Mouse (Mus musculus): ENCODE measurements around the gene Lmtk3. TPM values are rescaled to one million over a fixed set of nuclear protein-coding genes. Genes with fewer than 3 reads are reported as not detected.

Lmtk3 gene
- polyA plus RNA-seq, 1 experiment from 2014 or later, result 0.08 TPM

GRCm38 (mm10) chr7:45826631-45827030 is 43.1 kb downstream of the Lmtk3 start:
- Histone ChIP-seq H3K27me3 (replicated peaks; ENCODE audit: control insufficient read depth, insufficient read depth, low read length) (peaks cover 5% of the 10 kb centered on the region; the same call in 1 of the 2 replicates), H3K4me2 (replicated peaks; ENCODE audit: low read depth) (no peak overlapping the region), H3K9ac (ENCODE audit: low read depth, low read length) (no peak overlapping the region), H3K4me1 (replicated peaks; ENCODE audit: control insufficient read depth, insufficient read depth, low read length) (no peaks in the 10 kb centered on the region), H3K4me3 (ENCODE audit: low read depth, low read length) (no peak overlapping the region), H3K9me3 (ENCODE audit: control insufficient read depth) (no peaks in the 10 kb centered on the region), H3K27ac (ENCODE audit: low read depth, low read length) (no peak overlapping the region), H3K36me3 (ENCODE audit: control insufficient read depth, insufficient read depth) (peaks cover 42% of the 10 kb centered on the region)
- 90% methylated on average over 7 of the region's 7 CpGs for WGBS
- no peak for ATAC-seq
- TF ChIP-seq CTCF (IDR thresholded peaks at IDR 0.05; ENCODE audit: low read depth), result no peak

- H3K4me3 ChIP-seq (ENCODE audit: low read depth, low read length), result peak within 1 kb of the TSS; percentile 93
- no peak within 1 kb of the TSS; the same call in 1 of the 2 replicates for H3K27ac ChIP-seq (ENCODE audit: low read depth, low read length)
- peaks cover 35% of the 10 kb centered on the region for H3K36me3 ChIP-seq (ENCODE audit: control insufficient read depth, insufficient read depth)
- TF ChIP-seq CTCF (IDR thresholded peaks at IDR 0.05; ENCODE audit: low read depth), result peak; percentile 21; the same call in 1 of the 2 replicates
- peak within 1 kb of the TSS; percentile 57 for H3K9ac ChIP-seq (ENCODE audit: low read depth, low read length)
- peak; percentile 81 for ATAC-seq
- H3K9me3 ChIP-seq (ENCODE audit: control insufficient read depth), result no peaks in the 10 kb centered on the region
- H3K27me3 ChIP-seq (replicated peaks; ENCODE audit: control insufficient read depth, insufficient read depth, low read length), result peaks cover 37% of the 10 kb centered on the region
- under 1% methylated on average over 35 of the region's 35 CpGs for WGBS
- peak within 1 kb of the TSS; percentile 88 for H3K4me2 ChIP-seq (replicated peaks; ENCODE audit: low read depth)
- H3K4me1 ChIP-seq (replicated peaks; ENCODE audit: control insufficient read depth, insufficient read depth, low read length), result no peaks in the 10 kb centered on the region; the same call in 1 of the 2 replicates
Measured at GRCm38 (mm10) chr7:45830427-45831127, 47.0 kb downstream of the Lmtk3 start, which contains the start of gene Grwd1. TSS of gene Grwd1 (minus strand) at chr7:45830944.

GRCm38 (mm10) chr7:45831128-45831525 is 47.6 kb downstream of the Lmtk3 start:
- H3K36me3 ChIP-seq (ENCODE audit: control insufficient read depth, insufficient read depth), result peaks cover 29% of the 10 kb centered on the region
- H3K9me3 ChIP-seq (ENCODE audit: control insufficient read depth), result no peaks in the 10 kb centered on the region
- no peaks in the 10 kb centered on the region; the same call in 1 of the 2 replicates for H3K4me1 ChIP-seq (replicated peaks; ENCODE audit: control insufficient read depth, insufficient read depth, low read length)
- no peak for TF ChIP-seq CTCF (IDR thresholded peaks at IDR 0.05; ENCODE audit: low read depth)
- H3K4me3 ChIP-seq (ENCODE audit: low read depth, low read length), result peak overlapping the region; percentile 93
- WGBS, result 19% methylated on average over 5 of the region's 5 CpGs
- peak; percentile 11; the same call in 1 of the 2 replicates for ATAC-seq
- H3K27ac ChIP-seq (ENCODE audit: low read depth, low read length), result no peak overlapping the region
- no peak overlapping the region for H3K9ac ChIP-seq (ENCODE audit: low read depth, low read length)
- peak overlapping the region; percentile 88 for H3K4me2 ChIP-seq (replicated peaks; ENCODE audit: low read depth)
- H3K27me3 ChIP-seq (replicated peaks; ENCODE audit: control insufficient read depth, insufficient read depth, low read length), result peaks cover 37% of the 10 kb centered on the region

- no peak for ATAC-seq
- H3K27ac ChIP-seq (ENCODE audit: low read depth, low read length), result no peak overlapping the region
- H3K36me3 ChIP-seq (ENCODE audit: control insufficient read depth, insufficient read depth), result peaks cover 16% of the 10 kb centered on the region
- no peaks in the 10 kb centered on the region for H3K9me3 ChIP-seq (ENCODE audit: control insufficient read depth)
- H3K4me1 ChIP-seq (replicated peaks; ENCODE audit: control insufficient read depth, insufficient read depth, low read length), result no peaks in the 10 kb centered on the region; the same call in 1 of the 2 replicates
- peaks cover 37% of the 10 kb centered on the region for H3K27me3 ChIP-seq (replicated peaks; ENCODE audit: control insufficient read depth, insufficient read depth, low read length)
- H3K4me3 ChIP-seq (ENCODE audit: low read depth, low read length), result peak overlapping the region; percentile 46
- peak overlapping the region; percentile 74 for H3K4me2 ChIP-seq (replicated peaks; ENCODE audit: low read depth)
- no peak overlapping the region for H3K9ac ChIP-seq (ENCODE audit: low read depth, low read length)
- 14% methylated on average over 30 of the region's 30 CpGs for WGBS
- no peak for TF ChIP-seq CTCF (IDR thresholded peaks at IDR 0.05; ENCODE audit: low read depth)
Measured at GRCm38 (mm10) chr7:45832428-45832827, 48.9 kb downstream of the Lmtk3 start.

- Histone ChIP-seq H3K27me3 (replicated peaks; ENCODE audit: control insufficient read depth, insufficient read depth, low read length) (peaks cover 37% of the 10 kb centered on the region), H3K9ac (ENCODE audit: low read depth, low read length) (0 out of 2 replicates have a peak overlapping the region, but pooled peaks have one; percentile 1), H3K4me3 (ENCODE audit: low read depth, low read length) (peak overlapping the region; percentile 46), H3K36me3 (ENCODE audit: control insufficient read depth, insufficient read depth) (peaks cover 8% of the 10 kb centered on the region; the same call in 1 of the 2 replicates), H3K27ac (ENCODE audit: low read depth, low read length) (no peak overlapping the region), H3K9me3 (ENCODE audit: control insufficient read depth) (no peaks in the 10 kb centered on the region), H3K4me1 (replicated peaks; ENCODE audit: control insufficient read depth, insufficient read depth, low read length) (no peaks in the 10 kb centered on the region; the same call in 1 of the 2 replicates), H3K4me2 (replicated peaks; ENCODE audit: low read depth) (peak overlapping the region; percentile 74)
- no peak for ATAC-seq
- 0% methylated on average over 84 of the region's 86 CpGs for whole genome bisulfite sequencing
- TF ChIP-seq CTCF (IDR thresholded peaks at IDR 0.05; ENCODE audit: low read depth), result no peak
Measured at GRCm38 (mm10) chr7:45833148-45833790, 49.7 kb downstream of the Lmtk3 start.

- peak overlapping the region; percentile 74 for H3K4me2 ChIP-seq (replicated peaks; ENCODE audit: low read depth)
- no peaks in the 10 kb centered on the region for H3K9me3 ChIP-seq (ENCODE audit: control insufficient read depth)
- peak overlapping the region; percentile 46 for H3K4me3 ChIP-seq (ENCODE audit: low read depth, low read length)
- 7% methylated on average over 31 of the region's 31 CpGs for WGBS
- no peak for ATAC-seq
- TF ChIP-seq CTCF (IDR thresholded peaks at IDR 0.05; ENCODE audit: low read depth), result no peak
- H3K36me3 ChIP-seq (ENCODE audit: control insufficient read depth, insufficient read depth), result 0 out of 2 replicates have a peak, but pooled peaks cover 1% of the 10 kb centered on the region
- no peak overlapping the region for H3K9ac ChIP-seq (ENCODE audit: low read depth, low read length)
- H3K27me3 ChIP-seq (replicated peaks; ENCODE audit: control insufficient read depth, insufficient read depth, low read length), result peaks cover 37% of the 10 kb centered on the region
- no peaks in the 10 kb centered on the region; the same call in 1 of the 2 replicates for H3K4me1 ChIP-seq (replicated peaks; ENCODE audit: control insufficient read depth, insufficient read depth, low read length)
- no peak overlapping the region for H3K27ac ChIP-seq (ENCODE audit: low read depth, low read length)
Measured at GRCm38 (mm10) chr7:45833924-45834323, 50.4 kb downstream of the Lmtk3 start.

All from intestine, postnatal 0 days (tissue).